Mouse (Mus musculus): ENCODE measurements at regions not wholly inside any gene's neighbourhood (a gene's known extent, or its start where the extent isn't known, plus 50 kb on each side); places are given as distances from the start of the nearest gene placed in this dataset.

DNA sequence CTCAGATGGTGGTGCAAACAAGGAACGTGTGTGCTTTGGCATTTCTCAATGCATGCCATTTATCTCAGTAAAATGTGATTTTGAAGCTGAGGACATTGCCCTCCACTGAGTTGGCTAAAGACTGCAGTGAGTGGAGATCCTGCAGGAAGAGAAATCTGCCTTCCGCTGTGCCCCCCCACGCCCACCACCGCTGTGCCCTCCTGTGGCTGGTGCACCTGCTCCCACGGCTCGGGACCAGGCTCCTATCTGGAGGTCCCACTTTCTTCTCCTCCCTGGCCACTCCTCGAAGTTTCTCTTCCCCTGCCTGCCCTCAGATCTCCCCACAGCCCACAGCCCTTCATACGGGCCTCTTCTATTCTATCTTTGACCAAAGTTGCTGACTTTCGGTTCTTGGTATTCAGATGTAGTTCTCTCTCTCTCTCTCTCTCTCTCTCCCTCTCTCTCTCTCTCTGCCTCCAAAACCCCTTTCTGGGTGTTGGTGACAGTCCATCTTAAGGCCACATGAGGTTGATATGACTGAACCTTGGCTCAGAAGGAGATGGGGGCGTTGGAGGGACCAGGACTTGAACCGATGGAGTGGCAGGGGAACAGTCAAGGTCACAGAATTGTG, 139.2 kb downstream of the Cdc5l start:
- TF ChIP-seq CTCF (IDR thresholded peaks at IDR 0.05; ENCODE audit: insufficient read depth, low read length), result no peak
- no peak for TF ChIP-seq POLR2A (IDR thresholded peaks at IDR 0.05; ENCODE audit: borderline replicate concordance, extremely low read depth, low read depth, low read length)
